Mouse (Mus musculus) kidney, adult 2 months (tissue): ENCODE measurements around the gene Prr13.

Source experiments
- CTCF ChIP-seq: fragments of 200-500 bp; conservative IDR thresholded peaks from 2 replicates; pipeline ENCODE4 v1.5.1; 2011; ENCODE audit warnings: low read depth, mild to moderate bottlenecking, control low read depth, low read length, moderate library complexity, mixed read lengths; ENCODE audit not compliant: insufficient read depth, insufficient read length
- POLR2A ChIP-seq: fragments of 200-500 bp; IDR thresholded peaks from one replicate; pipeline ENCODE4 v1.6.1; 2011; ENCODE audit warnings: low read depth, low read length, control low read depth

DNA sequence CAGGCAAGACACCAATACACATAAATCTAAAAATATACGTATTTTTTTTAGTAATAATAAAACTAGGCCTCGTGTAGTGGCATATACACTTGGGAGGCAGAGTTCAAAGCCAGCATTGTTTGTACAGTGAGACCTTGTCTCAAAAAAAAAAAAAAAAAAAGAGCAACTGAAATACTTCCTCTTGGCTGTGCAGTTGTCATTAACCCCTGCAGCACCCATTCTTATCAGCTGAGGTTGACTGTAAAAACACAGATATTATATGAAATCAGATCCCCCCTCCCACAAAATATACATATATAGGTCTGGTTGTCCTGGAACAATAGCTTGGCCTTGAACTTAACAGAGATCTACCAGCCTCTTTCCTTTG lies 47.6 kb downstream of the Prr13 start:
- TF ChIP-seq CTCF (no peak), POLR2A (no peak)
